Mouse (Mus musculus): ENCODE measurements around the gene Gm4141.
"Not testable (repeated sequence)": the region's sequence is repeated elsewhere in the genome, so short reads cannot be mapped to it uniquely, and the experiment has no call there.

DNA sequence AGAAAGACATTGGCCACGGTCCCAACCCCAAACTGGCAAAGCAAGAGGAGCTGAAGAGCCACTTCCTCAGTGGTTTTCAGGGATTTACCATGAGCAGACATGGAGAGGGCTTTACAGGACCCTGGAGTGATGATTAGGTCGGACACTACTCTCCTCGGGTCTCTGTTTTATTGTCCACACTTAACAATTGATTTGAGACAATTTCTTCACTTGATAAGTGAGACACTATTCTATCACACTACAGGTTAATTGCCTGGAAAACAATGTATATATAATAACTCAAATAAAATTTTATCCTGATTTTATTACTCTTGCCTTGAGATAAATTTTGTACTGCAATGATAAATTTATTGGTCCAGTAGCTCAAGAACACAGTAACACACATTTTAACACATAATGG lies at the start of gene Gm4141:
- not testable (repeated sequence) for TF ChIP-seq CTCF (conservative IDR thresholded peaks at IDR 0.05 in 1 of 2, IDR thresholded peaks at IDR 0.05 in 1 of 2; ENCODE audit: low read depth in 2 of 2, low read length in 2 of 2); TCF12 (IDR thresholded peaks at IDR 0.05; ENCODE audit: low read depth, low read length); EP300 (IDR thresholded peaks at IDR 0.05; ENCODE audit: low read length); ZKSCAN1 (IDR thresholded peaks at IDR 0.05; ENCODE audit: borderline replicate concordance, low read depth, low read length); NRF1 (IDR thresholded peaks at IDR 0.05; ENCODE audit: low read depth, low read length); E2F4 (IDR thresholded peaks at IDR 0.05; ENCODE audit: insufficient replicate concordance, low read depth, low read length); MYC (IDR thresholded peaks at IDR 0.05; ENCODE audit: low read depth, low read length); ZMIZ1 (IDR thresholded peaks at IDR 0.05; ENCODE audit: low read depth, low read length); CHD2 (IDR thresholded peaks at IDR 0.05; ENCODE audit: low read length); POLR2A (IDR thresholded peaks at IDR 0.05; ENCODE audit: low read depth, low read length); RAD21 (IDR thresholded peaks at IDR 0.05; ENCODE audit: low read depth, low read length)
